Mouse (Mus musculus) megakaryocyte, adult 5-6 weeks (primary cell): ENCODE measurements around the gene Capzb. TPM values are rescaled to one million over a fixed set of nuclear protein-coding genes. Genes with fewer than 3 reads are reported as not detected.

Experiments used
- ATAC-seq: 2 replicates; pipeline ENCODE4 v1.8.0; 2016; ENCODE audit warnings: mild to moderate bottlenecking, inconsistent platforms; ENCODE audit not compliant: poor library complexity, severe bottlenecking
- total RNA-seq, 2 experiments: library from RNA; stranded (forward) in 1 of 2; stranded (reverse) in 1 of 2; fragments of 153-499, 151-499 nt in 1 of 2; fragments of 221-1000, 200-1000 nt in 1 of 2; gene quantifications; 2 replicates each; pipeline versions ENCODE4 v1.2.3 to v1.2.4; 2015 to 2017

Gene Capzb
- total RNA-seq, 2 experiments from 2014 or later = 251 to 683 TPM

DNA sequence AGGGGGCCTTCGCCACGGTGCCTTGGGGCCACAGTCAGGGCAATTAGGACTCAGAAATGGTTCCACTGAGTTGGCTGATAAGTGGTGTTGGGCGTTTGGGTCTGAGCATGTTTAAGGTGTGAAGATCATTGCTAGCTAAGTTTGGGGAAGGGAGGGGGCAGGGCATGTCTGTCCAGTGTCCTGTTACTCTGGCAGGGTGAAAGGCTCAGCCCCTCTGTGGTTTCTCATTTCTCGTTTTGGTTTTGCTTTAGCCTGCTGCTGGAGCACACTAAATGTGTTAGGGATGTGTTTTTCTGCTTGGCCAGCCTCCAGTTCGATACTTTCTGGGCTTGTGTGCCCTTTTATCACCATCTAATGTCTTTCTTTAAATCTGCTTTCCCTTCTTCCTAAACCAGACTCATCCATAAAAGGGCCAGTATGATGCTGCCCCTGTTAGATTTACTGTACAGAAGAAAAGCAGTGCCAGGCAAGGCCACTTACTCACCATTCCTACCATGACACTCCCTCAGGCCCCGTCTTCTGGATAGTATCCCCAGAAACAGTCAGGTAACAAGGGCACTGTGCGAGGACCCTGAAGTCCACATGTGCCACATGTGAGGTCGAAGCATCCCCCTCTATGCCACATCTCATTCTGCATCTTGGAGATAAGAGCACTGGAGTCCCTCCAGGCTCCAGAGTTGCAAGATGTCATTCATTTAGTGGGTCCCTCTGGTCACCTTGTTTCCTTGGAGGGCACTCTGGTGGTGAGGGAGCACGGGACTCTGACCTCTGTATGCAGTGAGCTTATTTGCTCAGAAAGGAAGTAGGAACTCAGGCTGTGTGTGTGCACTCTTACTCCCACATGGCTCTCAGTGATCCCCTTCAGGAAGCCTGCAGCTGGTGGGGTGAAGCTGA is 15.8 kb downstream of the Capzb start:
- peak; percentile 67 for ATAC-seq

DNA sequence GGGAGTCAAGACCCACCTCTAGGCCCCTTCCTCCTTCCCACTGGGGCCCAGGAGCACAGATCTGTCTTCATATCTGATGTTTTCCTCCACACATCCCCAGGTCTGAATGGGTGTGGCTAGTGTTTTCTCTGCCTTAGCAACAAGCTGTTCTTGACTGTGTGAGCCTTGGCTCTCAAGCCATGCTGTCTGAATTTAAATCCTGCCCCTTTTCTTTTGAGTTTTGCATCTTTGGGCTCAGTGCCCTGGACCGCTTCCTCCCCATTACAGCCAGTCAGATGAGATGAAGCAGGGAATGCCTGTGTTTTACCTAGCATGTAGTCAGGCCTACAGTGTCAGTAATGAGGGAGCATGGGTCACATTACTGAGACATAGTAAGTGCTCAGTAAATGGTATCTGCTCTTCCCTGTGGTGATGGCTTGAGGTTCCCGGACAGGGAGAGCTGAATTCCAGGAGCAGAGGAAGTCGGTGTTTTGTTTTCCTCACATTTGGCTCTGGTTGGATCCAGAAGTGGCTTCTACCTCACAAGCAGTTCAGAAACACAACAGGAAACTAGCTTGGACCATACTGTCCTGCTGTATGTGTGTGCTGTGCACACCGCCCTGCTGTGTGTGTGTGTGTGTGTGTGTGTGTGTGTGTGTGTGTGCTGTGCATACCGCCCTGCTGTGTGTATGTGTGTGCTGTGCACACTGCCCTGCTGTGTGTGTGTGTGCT is 16.6 kb downstream of the Capzb start:
- ATAC-seq = no peak

DNA sequence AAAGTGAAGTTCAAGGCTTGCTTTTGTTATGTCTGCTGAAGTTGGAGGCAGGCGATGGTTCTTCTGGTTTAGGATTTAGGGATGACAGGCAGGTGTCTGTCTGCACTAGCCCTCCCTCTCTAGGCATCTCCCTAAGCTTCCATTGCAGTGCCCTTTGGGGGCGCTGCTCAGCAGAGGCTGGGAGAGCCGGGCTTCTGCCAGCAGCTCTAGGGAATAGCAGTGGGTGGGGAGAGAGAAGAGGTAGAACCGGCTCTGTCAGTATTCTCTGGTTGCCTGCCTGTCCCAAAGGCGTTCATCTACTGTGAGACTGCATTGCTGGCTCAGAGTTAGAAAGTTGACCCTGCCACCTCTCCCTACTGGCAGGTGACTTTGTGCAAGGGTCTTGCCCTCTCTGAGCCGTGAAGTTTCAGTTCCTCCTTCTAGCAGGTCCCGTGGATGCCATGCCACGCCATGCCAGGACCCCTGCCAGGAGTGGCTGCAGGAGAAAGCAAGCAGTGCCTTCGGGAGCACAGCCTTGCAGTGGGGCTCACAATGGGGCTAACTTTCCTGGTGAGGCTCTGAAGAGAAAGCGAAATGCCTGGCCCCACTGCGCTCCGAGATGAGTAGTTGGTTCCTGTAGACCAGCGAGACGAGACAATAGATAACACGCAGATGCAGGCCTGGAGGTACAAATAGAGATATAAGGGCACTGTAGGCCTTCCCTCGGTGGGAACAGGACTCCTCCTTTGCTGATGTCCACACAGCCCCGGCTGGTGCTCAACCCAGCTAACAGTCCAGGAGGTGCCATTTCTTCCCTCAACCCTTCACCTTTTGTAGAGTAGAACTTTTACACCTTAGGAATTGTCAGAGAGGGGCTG is 19.5 kb downstream of the Capzb start:
- no peak for ATAC-seq

DNA sequence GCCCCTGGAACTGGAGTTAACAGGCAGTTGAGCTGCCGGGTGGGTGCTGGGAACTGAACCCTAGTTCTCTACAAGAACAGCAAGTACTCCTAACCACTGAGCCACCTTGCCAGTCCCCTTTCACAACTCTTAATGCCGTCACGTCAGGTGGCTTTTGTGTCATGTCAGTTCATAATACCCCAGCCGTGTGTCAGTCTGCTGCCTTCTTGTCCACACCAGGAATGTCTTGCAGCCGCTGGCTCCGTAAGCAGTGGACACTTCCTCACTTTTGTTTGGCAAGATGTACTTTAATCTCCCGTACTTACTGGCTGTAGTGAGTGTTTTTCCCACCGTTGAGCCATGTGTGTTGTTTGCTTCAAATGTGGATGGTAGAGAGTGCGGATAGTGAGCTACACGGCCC is 20.4 kb downstream of the Capzb start:
- no peak for ATAC-seq

DNA sequence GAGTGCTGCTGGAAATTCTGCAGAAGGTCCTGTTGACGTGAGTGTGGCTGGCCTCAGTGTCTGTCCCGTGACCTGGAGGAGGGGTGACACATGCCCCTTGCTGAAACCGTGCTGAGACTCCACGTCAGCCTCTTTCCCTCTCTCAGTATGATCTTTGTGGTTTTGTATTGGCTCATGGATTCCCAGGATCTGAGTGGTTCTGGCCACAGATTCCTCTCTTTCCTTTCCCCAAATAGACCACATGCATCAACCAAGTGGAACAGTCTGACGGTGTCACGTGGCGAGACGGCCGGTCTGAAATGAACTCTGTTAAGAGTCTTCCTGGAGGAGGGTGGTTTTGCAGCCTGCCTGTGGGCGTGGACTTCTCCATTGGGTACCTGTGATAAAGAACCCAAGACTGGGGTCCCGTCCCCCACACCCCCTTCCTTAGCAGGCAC is 21.3 kb downstream of the Capzb start:
- no peak for ATAC-seq

DNA sequence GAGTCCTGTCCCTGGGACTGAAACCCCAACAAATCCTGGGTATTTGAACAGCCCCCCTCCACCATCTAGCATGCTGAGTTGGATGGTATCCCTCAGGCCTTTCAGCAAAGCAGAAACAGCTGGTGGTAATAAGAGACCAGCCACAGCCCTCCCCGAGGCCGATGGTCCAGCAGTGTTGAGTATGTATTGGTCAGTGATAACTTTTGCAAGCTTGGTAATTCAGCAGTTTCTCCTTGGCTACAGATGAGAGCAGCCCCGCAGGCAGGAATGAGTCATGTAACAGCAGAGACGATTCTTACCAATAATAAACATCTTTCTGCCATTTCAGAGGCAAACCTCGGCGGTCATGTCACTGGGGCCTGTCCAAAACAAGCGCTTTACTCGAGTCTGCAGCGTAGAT is 23.9 kb downstream of the Capzb start:
- ATAC-seq = no peak

DNA sequence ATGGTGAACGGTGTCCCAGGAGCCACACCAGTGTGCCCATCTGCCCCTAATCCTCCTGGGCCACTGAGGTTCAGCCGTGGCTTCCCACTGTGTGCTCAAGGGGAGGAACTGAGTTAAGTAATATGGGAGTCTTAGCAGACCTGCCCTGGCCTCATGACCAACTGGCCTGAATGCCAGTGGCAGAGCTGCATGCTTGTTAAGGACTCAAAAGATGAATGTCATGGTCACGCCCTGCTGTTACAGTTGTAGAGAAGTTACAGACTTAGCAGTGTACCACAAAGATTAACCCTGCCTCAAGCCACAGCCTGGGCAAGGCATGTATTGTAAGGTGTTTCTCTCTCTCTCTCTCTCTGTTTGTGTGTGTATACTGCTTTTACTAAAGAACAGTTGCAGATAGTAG is 25.8 kb downstream of the Capzb start:
- ATAC-seq = peak; percentile 47

DNA sequence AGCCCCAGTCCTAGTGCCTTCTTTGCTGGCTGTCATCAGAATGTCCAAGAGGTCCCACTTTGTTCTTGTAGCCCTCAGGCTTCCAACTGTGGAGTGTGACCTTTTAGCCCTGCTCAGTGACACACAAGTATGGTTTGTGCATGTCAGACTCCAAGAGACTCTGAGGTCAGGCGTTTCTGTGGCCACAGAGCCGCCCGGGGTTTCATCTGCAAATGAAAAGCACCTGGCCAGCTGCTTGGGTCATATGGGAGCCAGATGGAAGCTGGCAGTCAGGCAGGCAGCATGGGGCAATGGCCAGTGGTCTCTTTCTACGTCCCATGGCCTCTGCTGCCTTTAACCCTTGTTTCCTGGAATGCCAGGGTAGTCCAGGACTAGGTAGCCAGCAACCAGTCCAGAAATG is 27.0 kb downstream of the Capzb start:
- no peak for ATAC-seq

DNA sequence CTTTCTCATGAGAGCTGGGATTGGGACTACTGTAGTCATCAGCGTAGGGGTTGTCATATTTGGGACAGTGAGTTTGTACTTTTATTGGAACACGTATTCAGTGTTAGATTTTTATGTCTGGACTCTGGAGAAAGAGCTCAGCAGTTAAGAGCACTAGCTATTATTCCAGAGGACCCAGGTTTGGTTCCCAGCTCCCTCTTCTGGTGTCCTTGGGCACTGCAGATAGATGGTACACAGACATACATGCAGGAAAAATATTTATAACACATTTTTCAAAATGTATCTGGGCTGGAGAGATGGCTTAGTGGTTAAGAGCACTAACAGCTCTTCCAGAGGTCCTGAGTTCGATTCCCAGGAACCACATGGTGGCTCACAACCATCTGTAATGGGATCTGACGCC is 28.3 kb downstream of the Capzb start:
- no peak for ATAC-seq

DNA sequence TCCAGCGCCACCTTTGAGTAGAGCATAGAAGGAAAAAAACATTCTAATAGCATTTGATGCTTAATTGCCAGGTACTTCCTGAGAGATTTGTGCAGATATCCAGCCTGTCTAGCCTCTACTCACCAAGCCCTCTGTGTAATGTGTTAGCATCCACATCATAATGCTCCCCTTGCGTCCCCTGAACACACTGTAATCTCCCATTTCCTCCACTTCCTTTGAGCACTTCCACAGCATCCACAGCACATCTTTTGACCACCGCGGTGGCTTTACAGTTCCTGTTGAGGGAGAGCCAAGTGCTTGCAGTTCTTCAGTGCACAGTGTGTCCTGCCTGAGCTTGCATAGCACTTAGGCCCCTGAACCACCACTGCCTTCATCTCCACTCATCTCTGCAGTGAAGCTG is 29.1 kb downstream of the Capzb start:
- ATAC-seq = 0 out of 2 replicates have a peak, but pooled peaks have one; percentile 10

DNA sequence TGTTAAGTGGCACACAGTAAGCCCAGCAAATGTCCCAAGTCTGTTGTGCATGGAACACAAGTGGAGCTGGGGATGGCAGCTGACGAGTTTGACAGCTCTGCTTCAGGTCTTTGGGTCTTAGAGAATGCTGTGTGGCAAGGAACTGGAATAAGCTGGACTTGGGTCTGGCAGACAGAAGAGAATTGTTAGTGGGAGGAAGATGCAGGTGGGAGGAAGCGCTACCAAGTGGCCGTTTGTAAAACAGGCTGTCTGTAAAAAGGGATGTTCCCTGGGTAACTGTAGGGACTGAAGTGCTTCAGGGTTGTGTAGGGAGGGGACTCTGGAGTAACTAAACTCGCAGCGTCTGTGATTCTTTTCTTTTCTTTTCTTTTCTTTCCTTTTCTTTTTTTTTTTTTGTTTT is 32.4 kb downstream of the Capzb start:
- no peak for ATAC-seq

DNA sequence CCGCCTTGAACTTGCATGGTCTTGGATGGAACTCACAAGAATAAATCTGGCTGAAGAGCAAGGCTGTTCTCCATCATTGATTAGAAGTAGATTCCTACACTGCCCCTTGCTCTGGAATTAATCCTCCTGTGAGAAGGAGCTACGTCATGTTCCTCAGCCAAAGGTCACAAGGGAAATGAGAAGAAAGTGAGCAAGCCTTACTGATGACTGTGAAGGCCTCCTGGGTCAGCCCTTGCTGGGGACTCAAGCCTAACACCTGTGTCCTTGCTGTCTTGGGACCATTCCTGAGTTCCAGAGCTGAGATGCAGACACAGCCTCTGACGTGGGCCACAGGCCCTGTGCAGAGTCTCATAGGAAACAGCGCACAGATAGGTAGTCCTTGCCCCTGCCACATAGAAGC is 33.2 kb downstream of the Capzb start:
- no peak for ATAC-seq

DNA sequence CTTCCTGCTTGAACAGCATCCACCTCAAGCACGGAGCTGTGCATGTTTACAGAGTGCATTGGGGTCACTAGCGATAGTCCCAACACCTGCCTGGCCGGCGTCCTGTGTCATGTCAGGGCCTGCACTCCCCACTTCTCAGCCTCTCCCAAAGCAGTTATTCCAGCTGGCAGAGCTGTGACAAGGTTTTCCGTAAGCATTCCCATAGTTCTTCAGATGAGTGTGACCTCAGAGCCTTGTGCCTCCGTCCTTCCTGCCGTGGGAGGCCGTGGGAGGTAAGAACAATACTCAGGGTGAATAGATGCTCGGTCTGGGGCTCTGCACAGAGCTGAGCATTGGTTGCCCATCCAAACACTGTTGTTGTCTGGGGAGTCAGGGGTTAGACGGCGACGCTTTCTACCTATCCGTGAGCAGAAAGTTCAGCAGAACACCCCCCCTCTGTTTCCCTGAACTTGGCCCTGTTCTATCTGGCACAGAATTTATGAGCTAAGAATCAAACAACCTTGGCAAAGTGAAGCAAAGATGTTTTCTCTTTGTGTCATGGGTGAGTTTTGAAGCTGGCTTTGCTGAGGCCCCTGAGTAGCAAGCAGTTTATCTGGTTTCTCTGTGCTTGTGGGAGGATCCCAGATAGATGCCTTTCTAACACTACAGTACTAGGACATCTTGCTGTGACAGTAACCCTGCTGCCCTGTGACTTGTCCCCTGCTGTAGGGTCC is 34.0 kb downstream of the Capzb start:
- ATAC-seq = no peak

DNA sequence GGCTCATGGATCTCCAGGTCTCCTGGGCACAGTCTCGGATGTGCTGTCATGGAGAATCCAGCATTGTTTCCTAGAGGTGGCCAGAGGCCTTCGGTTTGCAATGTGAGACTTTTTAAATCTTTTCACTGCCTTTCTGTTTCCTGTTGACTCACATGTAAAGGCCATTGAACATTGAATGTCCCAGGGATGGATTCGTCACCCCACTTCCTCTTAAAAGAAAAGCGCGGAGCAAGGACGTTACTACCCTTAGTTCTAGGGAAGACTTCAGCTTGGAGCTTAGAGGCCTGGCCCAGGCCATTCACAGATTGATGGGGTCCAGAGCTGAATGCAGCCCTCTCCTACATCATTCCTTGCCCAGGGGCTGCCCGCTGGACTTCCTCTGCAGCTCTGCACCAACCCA is 35.2 kb downstream of the Capzb start:
- no peak for ATAC-seq

DNA sequence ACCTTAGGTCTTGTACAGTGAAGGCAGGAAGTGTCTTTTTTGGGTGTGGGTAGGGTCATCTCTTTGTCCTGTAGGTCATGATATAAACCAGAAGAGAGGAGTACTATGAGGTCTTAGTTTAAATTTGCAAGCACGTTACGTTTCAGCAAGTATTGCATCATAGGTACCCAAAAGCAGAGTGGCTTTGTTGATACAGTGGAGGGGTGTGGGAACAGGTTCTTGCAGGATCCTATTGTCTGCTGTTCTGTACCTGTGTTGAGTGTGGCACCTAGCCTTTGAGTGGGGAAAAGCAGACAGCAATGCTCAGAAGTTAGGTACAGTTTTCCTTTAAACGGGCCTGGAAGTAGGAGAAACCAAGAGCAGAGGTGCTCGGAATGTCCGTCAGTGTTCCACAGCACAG is 36.6 kb downstream of the Capzb start:
- no peak for ATAC-seq

DNA sequence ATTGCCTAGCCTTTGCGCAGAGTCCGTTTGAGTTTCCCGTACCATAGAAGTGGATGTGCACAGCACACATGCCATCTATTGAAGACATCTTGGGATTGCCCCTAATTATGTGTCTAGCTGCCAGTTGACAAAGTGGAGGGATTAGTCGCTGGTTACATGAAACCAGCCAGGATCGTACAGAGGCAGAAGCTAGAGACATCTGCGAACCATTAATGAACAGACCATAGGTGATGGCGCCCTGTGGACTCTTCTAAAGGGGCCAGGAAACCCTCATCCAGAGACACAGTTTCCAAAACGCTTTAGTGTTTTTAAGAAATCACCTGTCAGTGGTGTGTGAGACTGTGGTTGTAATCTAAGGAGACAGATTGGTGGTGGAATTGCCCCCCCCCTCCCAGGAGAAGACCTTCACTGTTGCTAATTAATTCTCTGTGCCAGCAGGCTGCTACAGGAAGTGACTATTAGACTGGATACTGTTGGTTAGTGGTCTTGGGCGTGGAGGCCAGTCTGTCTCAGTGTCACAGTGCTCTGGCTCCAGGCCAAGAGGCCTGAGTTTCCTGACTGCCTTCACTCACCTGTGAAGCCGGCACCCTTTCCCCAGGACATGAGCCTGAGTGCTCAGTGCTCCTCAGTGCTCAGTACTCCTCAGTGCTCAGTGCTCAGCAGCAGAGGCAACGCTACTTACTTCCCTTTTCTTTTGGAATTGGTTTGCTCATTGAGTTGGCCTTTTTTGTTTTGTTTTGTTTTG is 37.8 kb downstream of the Capzb start:
- ATAC-seq = peak; percentile 48

DNA sequence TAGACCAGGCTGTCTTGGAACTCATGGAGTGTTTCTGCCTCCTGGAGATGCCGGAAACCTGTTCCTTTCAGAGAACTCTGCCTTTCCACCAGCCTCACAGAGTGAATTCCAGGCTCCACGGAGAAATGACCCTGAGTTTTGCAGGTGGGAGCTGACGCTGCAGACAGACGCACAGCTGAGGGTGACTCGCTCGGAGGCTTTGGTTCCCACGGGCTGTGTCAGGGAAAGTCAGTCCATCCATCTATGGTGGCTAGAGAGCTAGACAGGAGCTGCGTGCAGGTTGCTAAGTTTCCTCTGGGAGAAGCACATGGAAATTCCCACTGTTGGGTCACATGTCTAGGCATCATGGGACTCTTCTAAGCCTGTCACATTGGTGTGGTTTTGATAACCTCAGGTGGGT is 38.5 kb downstream of the Capzb start:
- ATAC-seq = no peak

DNA sequence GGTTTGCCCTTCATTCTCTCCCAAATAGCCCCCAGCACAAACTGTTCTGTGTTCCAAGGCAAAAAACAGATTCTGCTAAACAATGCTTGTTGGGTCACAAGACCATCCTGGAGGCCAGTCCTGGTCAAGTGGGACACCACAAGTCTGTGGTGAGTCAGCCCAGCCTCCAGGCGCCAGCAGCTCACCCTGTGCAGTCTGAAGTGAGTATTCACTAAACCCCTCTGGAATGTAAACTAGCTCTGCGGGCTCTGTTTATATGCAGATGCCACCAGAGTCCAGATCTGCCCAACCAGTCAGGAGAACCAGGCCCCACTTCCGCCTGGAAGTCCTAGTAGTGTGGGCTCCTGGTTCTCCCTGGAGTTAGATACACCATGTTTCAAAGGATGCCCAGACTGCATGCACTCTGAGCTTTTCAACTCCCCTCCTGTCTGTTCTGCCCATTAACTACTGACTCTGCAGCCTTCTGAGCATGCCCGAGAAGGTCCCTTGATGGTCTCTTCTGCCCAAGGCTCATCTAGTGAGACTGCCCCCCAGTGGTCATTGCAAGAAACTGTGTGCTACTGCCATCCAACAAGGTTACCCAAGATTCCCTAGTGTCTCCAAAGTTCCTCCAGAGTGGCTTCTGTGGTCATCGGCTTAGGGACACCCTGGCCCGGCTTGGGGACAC is 39.9 kb downstream of the Capzb start:
- ATAC-seq = peak; percentile 51

DNA sequence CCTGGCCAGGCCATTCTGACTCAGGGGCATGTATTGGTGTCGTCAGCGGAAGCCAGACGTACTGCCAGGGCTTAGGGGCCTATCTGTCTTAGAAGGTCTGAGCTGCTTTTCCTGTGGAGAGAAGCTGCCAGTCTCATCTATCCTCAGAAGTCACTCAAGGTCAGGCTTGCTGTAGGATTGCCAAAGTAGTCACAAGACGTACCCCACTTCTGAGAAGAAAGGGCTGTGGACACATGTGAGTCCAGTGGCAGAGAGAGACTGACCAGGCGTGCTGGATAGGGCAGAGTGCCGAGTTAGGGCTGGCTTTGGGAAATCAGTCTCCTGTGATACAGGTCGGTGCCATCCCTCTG is 40.4 kb downstream of the Capzb start:
- no peak for ATAC-seq
